Mouse (Mus musculus): Measurements from ENCODE around the gene Podxl. TPM values are rescaled to one million over a fixed set of nuclear protein-coding genes. Genes with fewer than 3 reads are reported as not detected.

Gene Podxl
- polyA plus RNA-seq, 1 experiment from 2014 or later, result 29.1 TPM

DNA sequence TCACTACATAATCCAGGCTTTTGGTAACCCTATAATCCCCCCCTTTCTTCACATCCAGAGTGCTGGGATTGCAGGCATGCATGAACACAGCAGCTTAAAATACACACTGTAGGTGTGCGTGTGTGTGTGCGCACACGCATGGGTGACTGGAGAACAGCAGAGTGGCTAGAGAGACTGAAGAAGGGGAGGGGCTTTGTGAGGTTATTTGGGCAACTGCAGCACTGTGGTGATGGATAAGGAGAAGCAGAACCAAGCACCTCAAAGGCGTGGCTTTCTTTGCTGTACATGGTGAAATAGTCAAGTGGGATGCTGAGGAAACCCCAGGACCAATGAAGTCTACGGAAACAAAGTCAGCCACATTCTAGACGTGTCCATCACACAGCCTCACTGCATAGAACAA lies 23.8 kb downstream of the Podxl start:
- Histone ChIP-seq H3K27ac (ENCODE audit: low read depth, low read length) (no peak overlapping the region), H3K36me3 (ENCODE audit: control insufficient read depth, insufficient read depth, low read length) (peaks cover 2% of the 10 kb centered on the region), H3K4me2 (no peak overlapping the region), H3K9ac (ENCODE audit: low read depth, low read length) (no peak overlapping the region), H3K4me1 (replicated peaks; ENCODE audit: control insufficient read depth, insufficient read depth, low read length) (peaks cover 30% of the 10 kb centered on the region), H3K27me3 (replicated peaks; ENCODE audit: control insufficient read depth, insufficient read depth, low read length) (no peaks in the 10 kb centered on the region), H3K4me3 (ENCODE audit: low read depth, low read length) (no peak overlapping the region), H3K9me3 (ENCODE audit: control insufficient read depth, low read length) (no peaks in the 10 kb centered on the region)
- peak; percentile 75 for ATAC-seq (replicated peaks; ENCODE audit: low FRiP score)
- no peak for DNase-seq (ENCODE audit: low spot score)
- 81% methylated on average over 6 of the region's 6 CpGs for WGBS

DNA sequence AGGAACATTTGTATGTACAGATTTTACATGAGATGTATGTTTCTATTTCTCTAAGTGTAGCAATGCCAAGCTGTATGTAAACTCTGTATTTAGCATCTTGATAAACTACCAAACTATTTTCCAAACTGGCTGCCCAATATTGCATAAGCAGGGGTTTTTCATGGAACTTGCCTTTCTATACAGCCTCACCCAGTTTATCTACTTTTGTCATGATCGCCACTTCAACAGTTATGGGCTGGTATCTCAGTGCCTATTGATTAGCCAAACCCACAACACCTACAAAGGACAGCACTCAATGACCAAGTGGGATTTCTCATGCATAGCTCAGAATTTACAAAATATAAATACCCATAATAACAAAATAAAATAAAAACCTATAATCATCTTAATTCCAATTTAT lies 25.7 kb downstream of the Podxl start:
- H3K9me3 ChIP-seq (ENCODE audit: control insufficient read depth, low read length), result no peaks in the 10 kb centered on the region
- 55% methylated on average over 1 of the region's 1 CpGs for WGBS
- peaks cover 30% of the 10 kb centered on the region for H3K4me1 ChIP-seq (replicated peaks; ENCODE audit: control insufficient read depth, insufficient read depth, low read length)
- H3K9ac ChIP-seq (ENCODE audit: low read depth, low read length), result no peak overlapping the region
- peaks cover 2% of the 10 kb centered on the region for H3K36me3 ChIP-seq (ENCODE audit: control insufficient read depth, insufficient read depth, low read length)
- no peaks in the 10 kb centered on the region for H3K27me3 ChIP-seq (replicated peaks; ENCODE audit: control insufficient read depth, insufficient read depth, low read length)
- H3K4me3 ChIP-seq (ENCODE audit: low read depth, low read length), result no peak overlapping the region
- no peak overlapping the region for H3K27ac ChIP-seq (ENCODE audit: low read depth, low read length)
- peak; percentile 49 for ATAC-seq (replicated peaks; ENCODE audit: low FRiP score)
- H3K4me2 ChIP-seq, result peak overlapping the region; percentile 16
- DNase-seq (ENCODE audit: low spot score), result no peak

DNA sequence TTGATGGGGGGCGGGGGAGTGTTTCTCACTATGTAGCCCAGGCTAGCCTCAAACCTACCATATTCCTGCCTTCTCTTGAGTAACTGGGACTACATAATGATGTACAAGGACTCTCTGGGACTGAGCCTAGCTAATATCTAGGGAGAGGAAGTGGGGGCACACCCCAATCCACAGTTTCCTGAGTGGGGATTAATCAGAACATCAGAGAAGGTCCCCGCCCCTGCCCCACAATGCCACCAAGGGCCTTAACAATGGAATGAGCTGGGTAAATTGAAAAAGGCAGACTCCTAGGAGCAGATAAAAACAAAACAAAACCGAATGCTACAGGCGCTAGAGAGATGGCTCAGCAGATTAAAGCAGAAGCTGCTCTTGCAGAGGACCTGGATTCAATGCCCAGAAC lies 26.6 kb downstream of the Podxl start:
- peak overlapping the region; percentile 16; the same call in 1 of the 2 replicates for H3K4me2 ChIP-seq
- peaks cover 30% of the 10 kb centered on the region for H3K4me1 ChIP-seq (replicated peaks; ENCODE audit: control insufficient read depth, insufficient read depth, low read length)
- H3K4me3 ChIP-seq (ENCODE audit: low read depth, low read length), result no peak overlapping the region
- no peaks in the 10 kb centered on the region for H3K27me3 ChIP-seq (replicated peaks; ENCODE audit: control insufficient read depth, insufficient read depth, low read length)
- ATAC-seq (replicated peaks; ENCODE audit: low FRiP score), result no peak
- 59% methylated on average over 4 of the region's 4 CpGs for WGBS
- peaks cover 2% of the 10 kb centered on the region for H3K36me3 ChIP-seq (ENCODE audit: control insufficient read depth, insufficient read depth, low read length)
- no peaks in the 10 kb centered on the region for H3K9me3 ChIP-seq (ENCODE audit: control insufficient read depth, low read length)
- DNase-seq (ENCODE audit: low spot score), result no peak
- peak overlapping the region; percentile 16; the same call in 1 of the 2 replicates for H3K27ac ChIP-seq (ENCODE audit: low read depth, low read length)
- 0 out of 2 replicates have a peak overlapping the region, but pooled peaks have one; percentile 15 for H3K9ac ChIP-seq (ENCODE audit: low read depth, low read length)

DNA sequence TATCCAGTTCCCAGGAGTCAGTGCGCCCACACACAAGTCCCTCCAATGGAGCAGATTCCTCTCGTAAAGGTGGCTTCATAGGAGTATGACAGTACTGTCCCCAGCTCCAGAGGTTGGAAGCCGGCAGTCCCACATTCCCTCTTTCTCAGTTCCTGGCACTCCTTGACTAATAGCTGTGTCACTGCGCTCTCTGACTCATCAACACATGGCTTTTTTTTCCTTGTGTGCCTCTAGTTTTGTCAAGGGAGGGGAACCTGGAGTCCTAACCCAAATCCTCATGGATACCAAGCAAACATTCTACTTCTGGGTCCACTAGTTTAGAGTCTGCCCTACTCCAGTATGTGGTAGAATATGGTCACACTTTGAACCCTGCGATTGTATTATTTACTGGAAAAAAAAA lies 29.1 kb downstream of the Podxl start:
- Histone ChIP-seq H3K27me3 (replicated peaks; ENCODE audit: control insufficient read depth, insufficient read depth, low read length) (no peaks in the 10 kb centered on the region), H3K36me3 (ENCODE audit: control insufficient read depth, insufficient read depth, low read length) (no peaks in the 10 kb centered on the region; the same call in 1 of the 2 replicates), H3K9ac (ENCODE audit: low read depth, low read length) (no peak overlapping the region), H3K9me3 (ENCODE audit: control insufficient read depth, low read length) (no peaks in the 10 kb centered on the region), H3K4me3 (ENCODE audit: low read depth, low read length) (no peak overlapping the region), H3K27ac (ENCODE audit: low read depth, low read length) (no peak overlapping the region), H3K4me1 (replicated peaks; ENCODE audit: control insufficient read depth, insufficient read depth, low read length) (peaks cover 23% of the 10 kb centered on the region), H3K4me2 (no peak overlapping the region)
- DNase-seq (ENCODE audit: low spot score), result no peak
- no peak for ATAC-seq (replicated peaks; ENCODE audit: low FRiP score)
- 89% methylated on average over 5 of the region's 5 CpGs for WGBS

GRCm38 (mm10) chr6:31531880-31532279 lies 31.9 kb downstream of the Podxl start:
- DNase-seq (ENCODE audit: low spot score) (no peak), ATAC-seq (replicated peaks; ENCODE audit: low FRiP score) (no peak)
- Histone ChIP-seq H3K27me3 (replicated peaks; ENCODE audit: control insufficient read depth, insufficient read depth, low read length) (no peaks in the 10 kb centered on the region), H3K4me1 (replicated peaks; ENCODE audit: control insufficient read depth, insufficient read depth, low read length) (peaks cover 3% of the 10 kb centered on the region), H3K4me2 (no peak overlapping the region), H3K36me3 (ENCODE audit: control insufficient read depth, insufficient read depth, low read length) (peaks cover 3% of the 10 kb centered on the region; the same call in 1 of the 2 replicates), H3K9me3 (ENCODE audit: control insufficient read depth, low read length) (no peaks in the 10 kb centered on the region), H3K27ac (ENCODE audit: low read depth, low read length) (no peak overlapping the region), H3K4me3 (ENCODE audit: low read depth, low read length) (no peak overlapping the region), H3K9ac (ENCODE audit: low read depth, low read length) (no peak overlapping the region)
- 77% methylated on average over 3 of the region's 3 CpGs for WGBS

- Histone ChIP-seq H3K27ac (ENCODE audit: low read depth, low read length) (no peak overlapping the region), H3K27me3 (replicated peaks; ENCODE audit: control insufficient read depth, insufficient read depth, low read length) (no peaks in the 10 kb centered on the region), H3K9me3 (ENCODE audit: control insufficient read depth, low read length) (no peaks in the 10 kb centered on the region), H3K4me1 (replicated peaks; ENCODE audit: control insufficient read depth, insufficient read depth, low read length) (no peaks in the 10 kb centered on the region; the same call in 1 of the 2 replicates), H3K4me3 (ENCODE audit: low read depth, low read length) (no peak overlapping the region), H3K36me3 (ENCODE audit: control insufficient read depth, insufficient read depth, low read length) (peaks cover 20% of the 10 kb centered on the region), H3K4me2 (no peak overlapping the region), H3K9ac (ENCODE audit: low read depth, low read length) (no peak overlapping the region)
- ATAC-seq (replicated peaks; ENCODE audit: low FRiP score) (no peak), DNase-seq (ENCODE audit: low spot score) (no peak)
- 92% methylated on average over 5 of the region's 5 CpGs for WGBS
Measured at GRCm38 (mm10) chr6:31528339-31528738, 35.4 kb downstream of the Podxl start.

DNA sequence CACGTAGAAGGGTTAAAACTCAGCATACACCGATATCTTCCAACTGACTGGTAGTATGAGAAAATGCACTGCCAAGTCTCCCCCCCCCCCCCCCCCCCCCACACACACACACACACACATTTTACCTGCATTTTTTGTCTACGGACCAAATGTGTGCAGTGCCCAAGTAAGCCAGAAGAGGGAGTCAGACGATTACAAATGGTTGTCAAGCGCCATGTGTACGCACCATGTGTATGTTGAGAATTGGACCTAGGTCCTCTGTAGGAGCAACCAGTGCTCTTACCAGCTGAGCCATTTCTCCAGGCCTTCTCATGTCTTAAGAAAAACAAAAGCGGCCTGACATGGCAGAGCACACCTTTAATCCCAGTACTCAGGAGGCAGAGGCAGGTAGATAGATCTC lies 35.9 kb downstream of the Podxl start:
- ATAC-seq (replicated peaks; ENCODE audit: low FRiP score) (peak; percentile 49; the same call in 1 of the 2 replicates), DNase-seq (ENCODE audit: low spot score) (no peak)
- H3K36me3 ChIP-seq (ENCODE audit: control insufficient read depth, insufficient read depth, low read length), result peaks cover 20% of the 10 kb centered on the region
- no peak overlapping the region for H3K4me3 ChIP-seq (ENCODE audit: low read depth, low read length)
- no peak overlapping the region for H3K9ac ChIP-seq (ENCODE audit: low read depth, low read length)
- no peaks in the 10 kb centered on the region for H3K27me3 ChIP-seq (replicated peaks; ENCODE audit: control insufficient read depth, insufficient read depth, low read length)
- H3K4me1 ChIP-seq (replicated peaks; ENCODE audit: control insufficient read depth, insufficient read depth, low read length), result no peaks in the 10 kb centered on the region; the same call in 1 of the 2 replicates
- no peak overlapping the region for H3K4me2 ChIP-seq
- H3K9me3 ChIP-seq (ENCODE audit: control insufficient read depth, low read length), result no peaks in the 10 kb centered on the region
- H3K27ac ChIP-seq (ENCODE audit: low read depth, low read length), result no peak overlapping the region
- WGBS, result 69% methylated on average over 7 of the region's 7 CpGs

GRCm38 (mm10) chr6:31526929-31527328 lies 36.9 kb downstream of the Podxl start:
- DNase-seq (ENCODE audit: low spot score) (no peak), ATAC-seq (replicated peaks; ENCODE audit: low FRiP score) (no peak)
- Histone ChIP-seq H3K36me3 (ENCODE audit: control insufficient read depth, insufficient read depth, low read length) (peaks cover 24% of the 10 kb centered on the region), H3K9ac (ENCODE audit: low read depth, low read length) (no peak overlapping the region), H3K4me3 (ENCODE audit: low read depth, low read length) (no peak overlapping the region), H3K4me2 (no peak overlapping the region), H3K9me3 (ENCODE audit: control insufficient read depth, low read length) (no peaks in the 10 kb centered on the region), H3K4me1 (replicated peaks; ENCODE audit: control insufficient read depth, insufficient read depth, low read length) (no peaks in the 10 kb centered on the region; the same call in 1 of the 2 replicates), H3K27me3 (replicated peaks; ENCODE audit: control insufficient read depth, insufficient read depth, low read length) (no peaks in the 10 kb centered on the region), H3K27ac (ENCODE audit: low read depth, low read length) (no peak overlapping the region)
- 70% methylated on average over 5 of the region's 5 CpGs for WGBS

DNA sequence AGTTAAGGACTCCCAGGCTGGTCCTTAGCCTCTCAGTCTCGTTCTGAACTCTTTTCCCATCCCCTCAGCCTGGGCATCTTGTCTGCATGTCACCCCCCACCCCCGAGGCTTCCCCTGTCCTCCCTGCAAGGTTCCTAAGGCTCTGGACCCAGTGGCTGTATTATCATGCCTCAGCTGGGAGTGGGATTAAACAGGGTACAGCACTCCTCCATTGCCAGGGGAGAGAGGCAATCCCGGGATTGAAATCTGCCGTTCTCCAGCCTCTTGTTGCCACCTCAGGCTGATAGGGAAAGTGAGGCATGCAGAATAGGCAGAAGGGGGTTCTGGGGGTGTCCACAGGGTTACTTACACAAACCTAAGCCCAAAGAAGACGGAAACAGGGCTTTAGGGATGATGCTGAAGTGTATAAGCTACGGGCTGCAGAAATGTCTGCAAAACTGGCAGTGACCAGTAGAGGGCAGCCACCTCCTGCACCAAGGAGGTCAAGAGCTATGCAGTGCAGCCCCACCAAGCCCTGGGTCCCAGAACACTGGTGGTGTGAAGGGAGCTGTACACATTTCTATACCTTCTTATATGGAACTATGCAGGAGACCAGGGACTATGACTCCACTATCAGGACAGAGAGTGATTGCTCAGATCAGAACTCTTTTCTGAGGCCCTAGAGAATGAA lies 38.4 kb downstream of the Podxl start:
- no peak for DNase-seq (ENCODE audit: low spot score)
- peak; percentile 65 for ATAC-seq (replicated peaks; ENCODE audit: low FRiP score)
- H3K4me2 ChIP-seq, result no peak overlapping the region
- H3K4me1 ChIP-seq (replicated peaks; ENCODE audit: control insufficient read depth, insufficient read depth, low read length), result no peaks in the 10 kb centered on the region; the same call in 1 of the 2 replicates
- H3K4me3 ChIP-seq (ENCODE audit: low read depth, low read length), result no peak overlapping the region
- H3K27ac ChIP-seq (ENCODE audit: low read depth, low read length), result no peak overlapping the region
- peaks cover 29% of the 10 kb centered on the region for H3K36me3 ChIP-seq (ENCODE audit: control insufficient read depth, insufficient read depth, low read length)
- H3K9me3 ChIP-seq (ENCODE audit: control insufficient read depth, low read length), result no peaks in the 10 kb centered on the region
- H3K27me3 ChIP-seq (replicated peaks; ENCODE audit: control insufficient read depth, insufficient read depth, low read length), result no peaks in the 10 kb centered on the region
- WGBS, result 78% methylated on average over 6 of the region's 6 CpGs
- no peak overlapping the region for H3K9ac ChIP-seq (ENCODE audit: low read depth, low read length)
